Mouse (Mus musculus) stomach, embryonic 16.5 days (tissue): Measurements from ENCODE around the gene Mrpl52. TPM values are rescaled to one million over a fixed set of nuclear protein-coding genes. Genes with fewer than 3 reads are reported as not detected.

Experiments
- ATAC-seq: fragments of 200-750 bp; cut with Nextera tagmentation; 2 replicates; pipeline ENCODE4 v1.8.0; 2017; ENCODE audit warnings: moderate number of reproducible peaks, moderate TSS enrichment; ENCODE audit not compliant: insufficient read depth, low FRiP score
- H3K27ac ChIP-seq: fragments of 300-500 bp; sonication (generic); 2 replicates; pipeline ENCODE4 v1.5.1; 2014; ENCODE audit warnings: low read length
- H3K27me3 ChIP-seq: fragments of 300-500 bp; sonication (generic); 2 replicates; pipeline ENCODE4 v1.6.1; 2014; ENCODE audit warnings: low read length, control low read depth, mixed read lengths; ENCODE audit not compliant: control insufficient read depth, insufficient read depth
- H3K36me3 ChIP-seq: fragments of 300-500 bp; sonication (generic); 2 replicates; pipeline ENCODE4 v1.6.1; 2014; ENCODE audit warnings: low read length; ENCODE audit not compliant: control insufficient read depth, insufficient read depth
- H3K4me1 ChIP-seq: fragments of 300-500 bp; sonication (generic); 2 replicates; pipeline ENCODE4 v1.6.1; 2014; ENCODE audit warnings: low read length, control low read depth, mixed read lengths; ENCODE audit not compliant: control insufficient read depth, insufficient read depth
- H3K4me2 ChIP-seq: fragments of 300-500 bp; sonication (generic); 2 replicates; pipeline ENCODE4 v1.6.1; 2014; ENCODE audit warnings: low read depth, low read length, mixed read lengths
- H3K4me3 ChIP-seq: fragments of 300-500 bp; sonication (generic); replicated peaks from 2 replicates; pipeline ENCODE4 v1.5.1; 2014; ENCODE audit warnings: mild to moderate bottlenecking, low read length
- H3K9ac ChIP-seq: fragments of 300-500 bp; sonication (generic); 2 replicates; pipeline ENCODE4 v1.6.1; 2014; ENCODE audit warnings: low read length
- H3K9me3 ChIP-seq: fragments of 300-500 bp; sonication (generic); replicated peaks from 2 replicates; pipeline ENCODE4 v1.6.1; 2016; ENCODE audit warnings: low read length, control low read depth; ENCODE audit not compliant: control insufficient read depth
- WGBS: fragments of 180-500 bp; shearing (Covaris S2); extraction: QIAGEN DNeasy Blood & Tissue Kit; methylation state at CpG from one replicate; pipeline ENCODE4 v1.1.7; 2014; 5-methylcytosine and 5-hydroxymethylcytosine counted together
- polyA plus RNA-seq: library from polyadenylated mRNA; unstranded; fragments of >200 nt; fragmentation: Nextera tagmentation; extraction: Ambion mirVana; gene quantifications from 2 replicates; pipeline ENCODE4 v1.2.1, GENCODE M21; 2015

Mrpl52 gene
- polyA plus RNA-seq, 1 experiment from 2014 or later = 264 TPM

DNA sequence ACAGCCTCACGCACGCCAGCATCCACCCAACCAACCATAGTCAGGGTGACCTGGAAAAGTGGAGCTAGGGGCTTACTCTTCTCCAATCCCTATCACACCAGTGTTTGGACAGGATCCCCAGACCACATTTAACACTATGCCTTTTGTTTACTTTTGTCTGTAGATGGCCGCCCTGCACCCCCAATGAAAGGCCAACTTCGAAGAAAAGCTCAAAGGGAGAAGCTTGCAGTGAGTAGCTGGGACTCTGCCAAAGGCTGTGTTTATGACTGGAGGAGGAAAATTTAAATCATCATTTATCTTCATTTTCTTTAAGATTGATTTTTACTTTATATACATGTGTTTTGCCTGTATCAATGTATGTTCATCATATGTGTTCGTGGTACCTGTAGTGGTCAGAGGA, 1.7 kb downstream of the Mrpl52 start:
- H3K9ac ChIP-seq = no peak overlapping the region
- no peaks in the 10 kb centered on the region for H3K27me3 ChIP-seq
- 81% methylated on average over 5 of the region's 5 CpGs for WGBS
- no peak overlapping the region for H3K27ac ChIP-seq
- H3K4me2 ChIP-seq = no peak overlapping the region
- H3K36me3 ChIP-seq = no peaks in the 10 kb centered on the region
- no peak overlapping the region for H3K4me3 ChIP-seq
- H3K9me3 ChIP-seq = no peaks in the 10 kb centered on the region
- H3K4me1 ChIP-seq = peaks cover 43% of the 10 kb centered on the region
- ATAC-seq = no peak

DNA sequence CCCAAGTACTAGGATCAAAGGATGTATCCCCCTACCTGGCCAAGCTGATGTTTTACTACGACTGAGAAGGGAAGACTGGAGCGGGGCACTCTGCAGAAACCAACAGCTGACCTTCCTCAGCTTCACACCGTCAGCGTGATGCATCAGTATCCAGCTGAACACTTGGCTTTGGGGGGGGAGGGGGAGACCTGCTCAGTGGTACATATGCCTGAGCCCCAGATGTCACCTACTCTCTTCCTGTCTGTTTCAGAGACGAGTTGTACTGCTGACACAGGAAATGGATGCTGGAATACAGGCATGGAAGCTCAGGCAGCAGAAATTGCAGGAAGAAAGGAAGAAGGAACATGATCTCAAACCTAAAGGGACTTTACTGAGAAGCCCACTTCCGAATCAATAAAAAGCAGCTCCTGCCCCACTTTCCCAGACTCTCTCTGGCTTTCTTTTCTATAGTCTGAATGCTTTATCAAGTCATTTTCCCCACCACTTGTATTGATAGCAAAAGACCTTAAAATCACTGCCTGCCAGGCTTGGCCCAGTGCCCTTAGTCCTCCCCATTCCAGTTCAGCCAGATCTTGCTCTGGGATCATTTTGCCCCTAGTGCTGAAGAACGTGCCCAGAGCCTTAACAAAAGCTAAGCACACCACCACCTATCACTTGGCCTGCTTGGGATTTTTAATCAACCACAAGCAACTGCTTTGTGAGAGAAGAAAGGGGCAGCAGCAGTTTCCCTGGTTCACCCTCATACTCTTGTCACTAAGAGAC, 2.8 kb downstream of the Mrpl52 start:
- peak overlapping the region; percentile 98 for H3K27ac ChIP-seq
- peaks cover 54% of the 10 kb centered on the region for H3K4me1 ChIP-seq
- 40% methylated on average over 7 of the region's 7 CpGs for WGBS
- peak overlapping the region; percentile 99 for H3K9ac ChIP-seq
- H3K4me3 ChIP-seq = no peak overlapping the region
- no peaks in the 10 kb centered on the region for H3K9me3 ChIP-seq
- H3K4me2 ChIP-seq = peak overlapping the region; percentile 78
- no peaks in the 10 kb centered on the region for H3K27me3 ChIP-seq
- H3K36me3 ChIP-seq = no peaks in the 10 kb centered on the region
- ATAC-seq = no peak

- Histone ChIP-seq H3K36me3 (no peaks in the 10 kb centered on the region), H3K4me1 (peaks cover 60% of the 10 kb centered on the region), H3K9me3 (no peaks in the 10 kb centered on the region), H3K27ac (peak overlapping the region; percentile 98), H3K27me3 (no peaks in the 10 kb centered on the region), H3K4me2 (peak overlapping the region; percentile 78), H3K4me3 (peak overlapping the region; percentile 82), H3K9ac (peak overlapping the region; percentile 99)
- no peak for ATAC-seq
- WGBS = 7% methylated on average over 18 of the region's 18 CpGs
These were observed 3.9 kb downstream of the Mrpl52 start for GRCm38 (mm10) chr14:54430406-54431145.

DNA sequence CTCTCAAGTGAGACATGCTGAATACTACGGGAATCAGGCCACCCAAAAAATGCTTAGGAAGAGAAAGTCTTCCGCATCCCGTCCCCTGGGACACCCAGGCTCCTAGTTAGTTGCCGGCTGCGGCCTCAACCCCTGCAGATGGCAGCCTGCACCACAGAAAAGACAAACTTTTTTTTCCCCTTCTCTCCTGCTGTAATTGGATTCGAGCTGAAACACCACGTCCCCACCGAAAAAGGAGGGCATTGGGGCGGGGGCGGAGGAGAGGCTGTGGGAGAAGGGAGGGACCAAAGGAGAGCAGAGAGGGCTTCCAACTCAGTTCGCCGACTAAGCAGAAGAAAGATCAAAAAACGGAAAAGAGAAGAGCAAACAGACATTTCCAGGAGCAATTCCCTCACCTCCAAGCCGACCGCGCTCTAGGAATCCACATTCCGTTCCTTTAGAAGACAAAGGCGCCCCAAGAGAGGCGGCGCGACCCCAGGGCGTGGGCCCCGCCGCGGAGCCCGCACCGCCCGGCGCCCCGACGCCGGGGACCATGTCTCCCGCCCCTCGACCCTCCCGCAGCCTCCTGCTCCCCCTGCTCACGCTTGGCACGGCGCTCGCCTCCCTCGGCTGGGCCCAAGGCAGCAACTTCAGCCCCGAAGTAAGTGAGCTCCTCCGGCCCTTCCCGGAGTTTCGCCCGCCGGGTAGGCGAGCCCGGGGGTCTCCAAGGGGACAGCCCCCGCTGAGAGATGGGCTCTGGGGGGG, 4.8 kb downstream of the Mrpl52 start, which contains the start of gene Mmp14:
Gene Mmp14, plus strand, starts transcription at position 279 of the 744 bp plus-strand sequence.
- Histone ChIP-seq H3K27me3 (no peaks in the 10 kb centered on the region), H3K4me3 (peak within 1 kb of the TSS; percentile 82), H3K4me2 (peak within 1 kb of the TSS; percentile 78), H3K27ac (peak within 1 kb of the TSS; percentile 98), H3K36me3 (0 out of 2 replicates have a peak, but pooled peaks cover under 1% of the 10 kb centered on the region), H3K9ac (peak within 1 kb of the TSS; percentile 99), H3K4me1 (peaks cover 58% of the 10 kb centered on the region), H3K9me3 (no peaks in the 10 kb centered on the region)
- ATAC-seq = peak; percentile 59
- under 1% methylated on average over 49 of the region's 49 CpGs for WGBS

DNA sequence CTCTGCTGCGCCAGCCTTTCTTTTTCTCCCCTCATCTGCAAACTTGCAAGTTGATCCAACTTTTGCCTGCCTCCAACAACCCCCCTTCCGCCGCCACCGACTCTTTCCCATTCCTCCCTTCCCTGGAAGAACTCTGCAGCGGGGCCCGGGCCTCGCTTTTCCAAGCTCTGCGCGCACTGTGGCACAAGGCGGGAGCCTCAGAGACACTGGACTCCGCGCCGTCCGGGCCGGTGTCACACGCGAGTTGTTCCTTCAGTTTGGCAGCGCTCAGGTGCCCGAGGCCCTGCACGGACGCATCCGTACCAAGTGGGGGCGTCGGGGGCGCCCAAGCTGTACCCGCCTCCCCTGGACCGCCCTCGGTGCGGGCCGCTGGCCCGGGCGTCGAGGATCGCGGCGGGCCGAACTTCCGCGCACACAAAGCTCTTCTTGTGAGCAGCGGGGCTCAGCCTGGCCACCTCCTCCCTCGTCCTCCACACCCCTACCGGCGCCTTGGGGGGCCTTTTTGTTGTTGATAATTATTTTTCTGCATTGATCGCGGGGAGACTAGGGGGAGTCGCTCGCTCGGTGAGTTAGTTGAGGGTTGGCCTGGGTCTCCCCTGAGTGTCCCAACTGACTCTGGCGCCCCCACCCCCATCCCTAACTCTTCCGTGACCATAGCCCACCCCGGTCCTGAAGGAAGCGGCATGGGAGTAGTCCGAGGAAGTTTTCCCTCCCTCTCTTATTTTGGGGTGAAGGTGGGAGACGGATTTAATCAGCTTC, 5.5 kb downstream of the Mrpl52 start:
- Histone ChIP-seq H3K27ac (peak overlapping the region; percentile 98), H3K36me3 (0 out of 2 replicates have a peak, but pooled peaks cover 7% of the 10 kb centered on the region), H3K27me3 (no peaks in the 10 kb centered on the region), H3K4me1 (peaks cover 58% of the 10 kb centered on the region), H3K9ac (peak overlapping the region; percentile 99), H3K4me2 (peak overlapping the region; percentile 78), H3K9me3 (no peaks in the 10 kb centered on the region), H3K4me3 (peak overlapping the region; percentile 82)
- ATAC-seq = peak; percentile 7; the same call in 1 of the 2 replicates
- WGBS = 2% methylated on average over 53 of the region's 54 CpGs

DNA sequence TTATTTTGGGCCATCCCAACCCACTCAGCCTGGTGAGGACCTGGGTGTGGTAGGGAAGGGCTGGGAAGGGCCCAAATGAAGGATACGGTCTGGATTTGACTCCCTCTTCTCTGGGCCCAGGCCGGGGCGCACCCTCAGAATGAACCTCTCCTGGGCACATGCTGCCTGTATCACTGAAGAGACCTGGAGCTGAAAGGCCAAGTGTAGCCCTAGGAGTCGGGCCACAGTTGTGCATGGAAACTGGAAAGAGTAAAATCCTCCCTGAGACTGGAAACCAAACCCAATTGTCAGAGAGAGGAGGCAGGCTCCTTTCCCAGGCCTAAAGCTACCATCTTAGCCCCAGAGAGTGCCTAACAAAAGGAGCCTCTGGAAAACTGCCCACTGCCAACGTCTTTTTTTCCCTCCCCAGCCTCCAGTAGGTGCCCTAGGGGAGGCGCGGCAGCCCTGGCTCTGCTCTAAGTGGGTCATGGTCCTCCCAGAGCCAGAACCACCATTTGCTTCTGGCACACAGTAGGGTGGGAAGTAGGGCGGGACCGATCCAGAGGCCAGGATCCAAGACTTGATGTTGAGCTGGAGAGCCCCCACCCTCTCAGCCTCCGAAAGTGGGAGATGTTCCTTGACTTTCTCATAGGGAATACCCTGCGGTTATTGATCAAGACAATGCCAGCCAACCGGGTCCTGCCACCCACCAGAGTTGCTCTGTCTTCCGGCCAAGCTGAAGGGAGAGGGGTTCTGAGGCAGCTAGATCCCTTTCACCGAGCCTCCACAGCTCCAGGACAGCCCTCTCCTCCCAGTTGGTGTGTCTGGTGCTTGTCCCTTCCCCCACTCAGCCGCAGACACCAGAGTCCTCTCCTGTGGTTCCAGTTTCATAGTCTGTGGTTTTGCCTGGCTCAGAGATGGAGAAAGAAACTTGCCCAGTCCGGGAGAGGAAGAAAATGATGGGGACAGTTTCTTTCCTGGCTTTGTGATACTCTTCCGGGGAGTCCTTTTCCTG, 6.4 kb downstream of the Mrpl52 start:
- H3K9ac ChIP-seq = peak overlapping the region; percentile 99
- H3K36me3 ChIP-seq = peaks cover 8% of the 10 kb centered on the region; the same call in 1 of the 2 replicates
- 21% methylated on average over 17 of the region's 17 CpGs for WGBS
- H3K27ac ChIP-seq = peak overlapping the region; percentile 98
- H3K4me3 ChIP-seq = peak overlapping the region; percentile 82
- H3K9me3 ChIP-seq = no peaks in the 10 kb centered on the region
- no peak for ATAC-seq
- H3K27me3 ChIP-seq = no peaks in the 10 kb centered on the region
- H3K4me1 ChIP-seq = peaks cover 51% of the 10 kb centered on the region
- H3K4me2 ChIP-seq = peak overlapping the region; percentile 78

DNA sequence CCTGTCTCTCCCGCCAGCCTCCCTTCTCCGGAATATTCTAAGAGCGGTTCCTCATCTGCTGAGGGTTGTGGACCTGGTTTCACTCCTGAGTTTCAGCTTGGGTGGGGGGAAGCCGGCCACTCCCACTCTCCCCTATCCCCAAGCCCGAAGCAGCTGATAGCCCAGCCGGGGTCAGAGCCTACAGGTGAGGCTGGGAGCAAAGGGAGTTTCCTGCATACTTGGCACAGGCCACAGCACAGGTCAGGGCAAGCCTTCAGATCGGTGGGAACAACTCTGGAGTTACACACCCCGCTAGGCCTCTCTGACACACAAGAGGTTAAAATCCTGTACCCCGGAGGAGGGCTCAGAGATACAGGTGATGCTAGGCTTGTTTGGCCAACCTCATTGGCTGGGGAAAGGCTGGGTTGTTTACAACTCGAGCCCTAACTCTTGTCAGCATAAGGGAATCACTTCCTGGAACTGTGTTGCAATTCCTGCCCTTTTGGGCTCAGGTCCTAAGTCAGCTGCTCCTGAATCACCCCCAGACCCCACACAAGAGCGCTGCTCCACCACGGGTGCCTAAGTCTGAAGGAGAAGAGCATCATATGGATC, 7.3 kb downstream of the Mrpl52 start:
- no peaks in the 10 kb centered on the region for H3K27me3 ChIP-seq
- ATAC-seq = no peak
- 46% methylated on average over 12 of the region's 12 CpGs for WGBS
- H3K4me3 ChIP-seq = peak overlapping the region; percentile 82
- peak overlapping the region; percentile 99 for H3K9ac ChIP-seq
- H3K27ac ChIP-seq = peak overlapping the region; percentile 98; the same call in 1 of the 2 replicates
- H3K4me2 ChIP-seq = peak overlapping the region; percentile 78
- peaks cover 8% of the 10 kb centered on the region; the same call in 1 of the 2 replicates for H3K36me3 ChIP-seq
- peaks cover 43% of the 10 kb centered on the region for H3K4me1 ChIP-seq
- H3K9me3 ChIP-seq = no peaks in the 10 kb centered on the region
